In genomic region chr13:55599566-55600540, GRCm38 (mm10) we compare ENCODE assay signal across 8 mouse cellular contexts. TPM values are rescaled to one million over a fixed set of nuclear protein-coding genes. Genes with fewer than 3 reads are reported as not detected.
DNase-seq lines count a peak whose midpoint lies in the region; ATAC-seq lines count a peak whose summit lies in the region.

Gene B4galt7 (plus strand): TSS chr13:55599896.

- peak within 1 kb of the TSS; percentile 78 for H3K4me3 ChIP-seq in hindbrain, embryonic 11.5 days (ENCODE audit: low read depth, low read length)

- H3K9ac ChIP-seq in hindbrain, embryonic 11.5 days (ENCODE audit: low read depth, low read length): peak within 1 kb of the TSS; percentile 83

- H3K27ac ChIP-seq in hindbrain, embryonic 11.5 days (ENCODE audit: low read depth, low read length): peak within 1 kb of the TSS; percentile 43; the same call in 1 of the 2 replicates

- H3K4me1 ChIP-seq in hindbrain, embryonic 11.5 days (replicated peaks; ENCODE audit: control insufficient read depth, insufficient read depth, low read length): no peaks in the 10 kb centered on the region

- H3K4me2 ChIP-seq in hindbrain, embryonic 11.5 days (replicated peaks; ENCODE audit: low read depth, low read length): peak within 1 kb of the TSS; percentile 81

- peaks cover 9% of the 10 kb centered on the region; the same call in 1 of the 2 replicates for H3K36me3 ChIP-seq in hindbrain, embryonic 11.5 days (ENCODE audit: control insufficient read depth, insufficient read depth, low read length)

- no peaks in the 10 kb centered on the region for H3K9me3 ChIP-seq in hindbrain, embryonic 11.5 days (ENCODE audit: control insufficient read depth, low read length)

- peak; percentile 90 for ATAC-seq in hindbrain, embryonic 11.5 days (ENCODE audit: low FRiP score)

- WGBS in hindbrain, embryonic 11.5 days: 10% methylated on average over 51 of the region's 51 CpGs

- no peaks in the 10 kb centered on the region for H3K27me3 ChIP-seq in hindbrain, embryonic 11.5 days (ENCODE audit: control insufficient read depth, insufficient read depth, low read length)

- DNase-seq in MEL-GATA-1-ER (ENCODE audit: extremely low read depth, low read depth): peak; percentile 68
- peak; percentile 86 for DNase-seq in cerebellum, adult 9-10 months
- peak; percentile 75 to 82 for DNase-seq in frontal cortex, postnatal 10 days (ENCODE audit: low spot score in 2 of 2)
- DNase-seq in hindbrain, embryonic 11.5 days (ENCODE audit: low spot score): peak; percentile 87
- peak; percentile 80 to 88 for DNase-seq in layer of hippocampus, postnatal 10 days (ENCODE audit: low spot score in 2 of 2)
- peak; percentile 90 for DNase-seq in lung, postnatal 10 days
- DNase-seq in ovary, postnatal 14 days (ENCODE audit: low spot score): peak; percentile 90
- DNase-seq in thymus, postnatal 14 days: peak; percentile 81

RNA-seq across cellular contexts. Expression of gene B4galt7, which starts in this region (rescaled TPM):
- polyA plus RNA-seq in hindbrain, embryonic 11.5 days (2014; fragmentation: Nextera tagmentation; extraction: Ambion mirVana): 23.2 and 27.7 TPM in 2 replicates
- 10 to 100 TPM; 23.1 to 23.8 TPM for total RNA-seq in layer of hippocampus, postnatal 10 days (2021)

Comparison
In these comparisons a context has a peak if more than half of its experiments do, and no peak if none do; other contexts are left out.
1. Peak in every context shown above with its lines: DNase-seq, ATAC-seq, H3K4me3 ChIP-seq and H3K27ac ChIP-seq.